Mouse (Mus musculus): ENCODE results near the gene St7. TPM values are rescaled to one million over a fixed set of nuclear protein-coding genes. Genes with fewer than 3 reads are reported as not detected.

Gene St7
- total RNA-seq, 2 experiments from 2014 or later: 27.0 to 27.4 TPM

DNA sequence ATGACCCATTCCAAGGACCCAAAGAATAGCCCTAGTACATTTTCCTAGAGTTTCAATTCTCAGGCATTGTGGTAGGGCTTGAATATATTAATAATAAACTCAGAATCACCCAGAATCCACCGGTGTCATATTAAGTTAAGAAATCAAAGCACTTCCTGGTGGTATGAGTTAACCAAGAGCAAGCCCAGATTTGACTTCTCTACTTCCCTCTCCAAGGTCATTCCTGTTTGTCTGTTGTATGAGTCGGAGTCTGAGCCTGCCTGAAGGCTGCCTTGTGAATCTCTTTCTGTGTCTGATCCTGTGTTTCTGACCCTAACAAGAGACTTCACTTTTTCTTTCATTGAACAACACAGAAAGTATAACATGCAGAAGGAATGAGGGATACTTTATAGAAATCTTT is 118.3 kb downstream of the St7 start:
- no peak for DNase-seq (ENCODE audit: low spot score in 2 of 2)

DNA sequence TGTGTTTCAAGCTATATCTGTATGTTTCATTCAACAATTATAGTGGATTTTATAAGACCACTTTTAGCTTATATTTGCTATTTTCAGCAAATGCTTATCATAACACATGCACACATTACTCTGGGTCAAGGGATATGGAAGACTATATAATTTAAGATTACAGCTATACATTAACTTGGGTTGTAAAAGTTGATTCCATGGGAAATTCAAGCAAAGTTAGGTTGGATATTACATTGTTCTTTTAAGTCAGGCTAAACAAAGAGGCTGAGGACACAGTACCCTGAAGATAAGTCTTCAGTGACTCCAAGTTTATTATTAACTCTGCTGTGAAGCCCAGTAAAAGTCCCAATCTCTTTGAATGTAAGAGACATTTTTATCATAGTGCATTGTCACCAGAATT is 118.8 kb downstream of the St7 start:
- no peak for DNase-seq (ENCODE audit: low spot score in 2 of 2)

DNA sequence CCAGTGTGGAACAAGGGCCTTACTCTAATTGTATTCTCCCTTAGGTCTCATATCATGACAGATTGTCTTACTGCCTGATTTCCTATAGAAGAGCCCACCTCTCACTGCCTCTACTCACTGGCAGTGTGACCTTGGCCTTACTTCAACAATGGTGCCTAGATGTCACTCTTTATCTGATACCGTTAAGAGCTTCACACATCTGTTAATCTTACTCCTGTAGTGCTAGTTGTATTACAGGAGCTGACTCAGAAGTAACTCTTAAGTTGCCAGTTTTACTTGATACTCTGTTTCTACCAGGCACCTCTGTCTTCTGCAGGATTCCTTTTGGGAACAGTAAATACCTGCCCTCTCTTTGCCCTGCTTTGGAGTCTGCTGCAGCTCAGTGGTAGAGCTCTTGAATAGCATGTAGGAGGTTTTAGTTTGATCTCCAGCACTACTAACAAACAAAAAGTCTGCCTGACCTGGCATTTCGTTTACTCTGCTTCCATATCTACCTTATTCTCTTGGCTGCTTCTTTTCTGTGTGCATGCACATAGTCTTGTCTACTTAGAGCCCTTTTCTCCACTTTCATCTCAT is 121.4 kb downstream of the St7 start:
- no peak for DNase-seq (ENCODE audit: low spot score in 2 of 2)

DNA sequence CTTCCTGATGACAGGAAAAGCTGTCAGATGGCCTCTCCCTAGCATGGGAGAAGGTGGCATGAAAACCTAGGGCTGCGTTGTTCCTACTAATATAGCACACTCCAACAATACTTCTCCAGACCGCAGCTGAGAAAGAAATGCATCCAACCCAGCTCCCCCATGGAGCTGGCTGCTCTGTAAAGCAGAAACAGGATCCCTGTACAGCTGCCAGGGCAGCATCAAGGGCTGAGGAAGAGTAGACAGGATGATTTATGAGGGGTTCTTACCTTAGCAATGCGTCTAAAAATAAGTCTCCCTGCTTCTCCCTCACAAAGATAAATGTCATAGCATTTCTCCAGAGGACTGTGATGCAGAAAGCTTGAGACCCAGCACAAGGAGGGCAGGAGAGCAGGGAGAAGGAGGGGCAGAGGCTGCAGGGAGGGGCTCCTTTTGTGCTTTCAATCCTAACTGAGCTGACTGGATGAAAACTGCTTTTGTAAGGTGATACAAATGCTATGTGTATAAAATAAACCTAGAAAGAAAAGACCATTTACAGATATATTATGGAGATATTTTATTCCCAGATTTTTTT is 124.2 kb downstream of the St7 start:
- DNase-seq (ENCODE audit: low spot score in 2 of 2): no peak

DNA sequence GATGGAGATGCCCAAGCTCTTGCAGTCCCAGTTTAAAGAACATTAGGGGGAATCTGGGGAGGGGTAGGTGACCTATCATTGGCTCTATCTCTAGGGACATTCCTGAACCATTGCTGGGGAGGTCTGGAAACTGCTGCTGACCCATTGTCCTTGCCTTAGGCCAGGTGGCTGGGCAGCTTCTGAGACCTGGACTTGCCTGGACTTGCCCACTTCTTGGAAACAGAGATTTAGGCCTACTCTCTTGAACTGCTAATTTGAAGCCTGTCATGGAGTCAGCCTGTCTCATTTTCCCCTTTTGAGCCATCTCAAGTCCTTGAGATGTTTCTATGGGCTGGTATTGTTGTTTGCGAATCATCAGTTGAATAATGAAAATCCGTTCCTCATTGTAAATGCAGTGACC is 130.9 kb downstream of the St7 start:
- no peak for DNase-seq (ENCODE audit: low spot score in 2 of 2)

DNA sequence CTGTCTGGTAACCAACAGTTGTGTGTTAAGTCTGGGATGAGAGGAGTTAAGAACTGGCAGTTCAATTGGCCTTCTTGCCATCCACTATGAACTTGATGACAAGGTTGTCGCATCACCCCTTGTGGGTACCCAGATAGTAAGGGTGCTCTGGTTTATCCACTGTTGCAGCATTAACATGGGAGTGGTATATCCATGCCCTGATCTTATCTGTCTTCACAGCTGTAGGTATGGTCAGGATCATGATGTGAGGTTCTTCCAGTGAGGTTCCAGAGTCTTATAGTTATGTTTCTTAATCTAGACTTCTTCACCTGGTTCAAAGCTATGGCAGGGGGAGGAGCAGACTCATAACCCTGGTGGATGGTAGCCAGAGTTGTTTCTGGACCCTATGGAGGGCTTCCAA is 132.0 kb downstream of the St7 start:
- no peak for DNase-seq (ENCODE audit: low spot score in 2 of 2)

DNA sequence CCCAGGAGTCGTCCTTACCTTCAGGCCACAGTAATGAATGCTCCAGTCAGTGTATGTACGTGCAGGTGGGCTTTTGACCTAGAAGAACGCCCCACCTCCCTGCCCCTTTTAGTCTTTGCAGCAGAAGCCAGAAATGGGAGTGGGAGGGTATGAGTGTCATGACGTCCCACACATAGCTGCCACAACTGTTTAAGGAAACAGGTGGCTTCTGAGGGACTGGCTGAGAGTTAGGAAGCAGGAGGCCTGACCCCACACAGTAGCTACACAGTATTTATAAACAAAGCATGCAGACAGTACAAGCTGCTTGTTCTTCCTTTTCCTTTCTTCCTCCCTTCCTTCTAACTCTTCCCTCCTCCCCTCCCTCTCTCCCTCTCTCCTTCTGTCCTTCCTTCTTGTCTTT is 135.6 kb downstream of the St7 start:
- DNase-seq (ENCODE audit: low spot score in 2 of 2): no peak

DNA sequence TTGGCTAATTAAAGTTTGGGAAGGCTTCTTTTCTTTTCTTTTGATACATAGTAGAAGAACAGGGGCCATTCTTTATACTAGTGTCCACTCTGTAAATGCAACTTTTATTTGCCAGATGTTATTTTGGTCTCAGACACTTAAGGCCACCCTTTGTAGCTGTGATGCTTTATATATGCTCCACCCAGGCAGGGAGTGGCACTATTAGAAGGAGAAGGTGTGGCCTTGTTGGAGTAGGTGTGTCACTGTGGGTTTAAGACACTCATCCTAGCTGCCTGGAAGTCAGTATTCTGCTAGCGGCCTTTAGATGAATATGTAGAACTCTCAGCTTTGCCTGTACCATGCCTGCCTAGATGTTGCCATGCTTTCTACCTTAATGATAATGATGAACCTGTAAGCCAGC is 137.2 kb downstream of the St7 start:
- no peak for DNase-seq (ENCODE audit: low spot score in 2 of 2)

DNA sequence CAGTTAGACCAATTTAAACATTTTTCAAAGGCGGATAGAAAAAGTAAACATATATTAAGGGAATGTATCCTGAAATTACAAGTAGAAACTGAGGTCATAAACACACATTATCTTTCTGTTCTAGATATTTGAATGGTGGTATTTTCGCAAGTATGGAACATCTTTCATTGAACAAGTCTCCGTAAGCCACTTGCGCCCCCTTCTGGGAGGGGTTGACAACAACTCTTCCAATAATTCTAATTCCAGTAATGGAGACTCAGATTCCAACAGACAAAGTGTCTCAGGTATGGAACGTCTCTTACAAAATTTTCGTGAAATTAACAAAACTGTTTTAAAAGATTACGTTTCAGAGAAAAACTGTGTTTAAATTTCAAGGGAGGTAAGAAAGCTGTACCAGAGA is 141.8 kb downstream of the St7 start:
- DNase-seq (ENCODE audit: low spot score in 2 of 2): peak; percentile 30 to 55

DNA sequence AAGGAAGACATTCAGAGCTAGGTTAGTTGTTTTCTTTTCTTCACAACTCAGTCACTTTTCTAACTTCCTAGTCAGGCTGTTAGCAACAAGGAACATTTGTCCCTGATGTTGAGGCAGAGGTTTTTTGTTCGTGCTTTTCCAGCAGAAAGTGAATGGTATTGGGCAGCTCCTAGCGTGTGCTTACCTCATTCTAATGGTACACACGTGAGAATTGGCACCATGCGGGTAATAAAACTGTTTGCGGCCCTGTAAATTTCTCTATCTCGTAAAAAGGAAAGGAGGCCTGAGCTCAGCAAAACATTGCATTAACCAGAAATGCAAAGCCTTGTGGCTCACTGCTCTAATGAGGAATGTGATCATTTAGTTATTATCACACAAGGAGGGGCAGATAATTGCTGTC is 143.0 kb downstream of the St7 start:
- DNase-seq (ENCODE audit: low spot score in 2 of 2): no peak

DNA sequence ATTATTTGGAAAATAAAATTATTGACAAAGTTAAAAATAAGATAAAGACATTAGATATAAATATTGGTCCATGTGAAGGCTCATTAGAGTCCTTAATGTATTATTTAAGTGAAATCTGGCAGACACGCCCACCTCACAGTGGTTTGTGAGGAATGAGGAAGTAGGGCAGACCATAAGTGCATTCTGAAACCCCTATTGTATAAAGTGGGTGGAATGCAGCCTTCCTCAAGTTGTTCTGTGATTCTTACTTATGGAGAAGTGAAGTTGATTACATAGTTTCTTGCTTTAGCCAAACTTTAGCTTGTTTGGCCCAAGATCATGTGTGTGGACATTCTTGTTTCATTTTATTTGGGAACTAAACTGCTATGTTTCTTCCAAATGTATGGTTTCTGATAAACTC is 144.9 kb downstream of the St7 start:
- DNase-seq (ENCODE audit: low spot score in 2 of 2): no peak

DNA sequence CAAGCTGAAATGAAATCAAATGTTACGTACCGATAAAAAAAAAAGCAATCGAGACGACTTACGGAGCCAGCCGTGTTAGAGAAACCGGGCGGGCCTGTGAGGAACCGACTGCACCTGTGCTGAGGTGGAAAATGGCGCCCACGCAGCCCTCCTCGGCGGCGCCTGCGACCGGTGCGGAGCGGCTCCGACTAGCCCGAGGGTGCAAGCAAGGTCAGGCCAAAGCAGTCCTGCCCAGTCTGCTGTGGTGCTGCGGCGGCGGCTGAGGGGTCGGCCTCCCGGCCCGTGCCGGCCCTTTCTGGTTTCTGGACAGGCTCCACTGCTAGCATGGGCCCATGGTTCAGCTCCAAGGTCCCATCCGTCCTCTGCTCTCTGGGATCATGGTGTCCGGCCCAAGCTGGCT is 147.7 kb downstream of the St7 start:
- DNase-seq (ENCODE audit: low spot score in 2 of 2): no peak

DNA sequence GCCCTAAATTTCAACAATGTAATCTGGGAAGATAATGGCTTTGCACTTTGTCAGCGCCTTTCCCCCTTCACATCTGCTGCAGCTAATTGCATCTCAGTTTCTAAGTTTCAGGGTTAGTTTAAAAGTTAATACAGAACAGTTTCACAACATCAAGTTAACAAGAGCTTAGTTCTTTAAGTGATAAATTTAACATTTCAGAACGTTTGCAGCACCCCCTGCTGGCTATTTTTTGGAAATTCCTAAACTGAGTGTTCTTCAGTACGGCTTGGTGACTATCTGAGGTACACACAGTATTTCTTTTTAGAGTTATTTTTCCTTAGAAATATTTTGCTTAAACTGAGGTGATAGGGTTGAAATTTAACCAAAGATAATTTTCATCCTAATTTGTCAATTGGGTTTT is 150.0 kb downstream of the St7 start:
- DNase-seq (ENCODE audit: low spot score in 2 of 2): no peak

DNA sequence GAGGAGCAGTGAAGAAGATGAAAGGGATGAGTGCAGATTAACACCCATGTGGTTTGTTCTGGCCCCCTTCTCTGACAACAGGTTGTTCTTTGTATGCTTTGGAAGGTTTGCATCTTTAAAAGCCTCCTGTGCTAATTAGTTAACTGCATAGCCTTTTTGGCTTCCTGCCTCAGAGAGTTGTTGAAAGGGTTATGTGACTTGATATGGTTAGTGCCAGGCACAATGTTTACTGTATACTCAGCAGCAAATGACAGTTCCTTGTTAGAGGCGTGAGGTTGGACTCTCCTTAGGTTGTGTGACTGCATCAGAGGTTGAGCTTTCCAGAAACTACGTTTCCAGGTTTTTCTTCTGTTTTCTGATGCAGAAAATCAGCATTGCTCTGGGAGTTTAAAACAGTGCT is 158.6 kb downstream of the St7 start:
- DNase-seq (ENCODE audit: low spot score in 2 of 2): no peak

DNA sequence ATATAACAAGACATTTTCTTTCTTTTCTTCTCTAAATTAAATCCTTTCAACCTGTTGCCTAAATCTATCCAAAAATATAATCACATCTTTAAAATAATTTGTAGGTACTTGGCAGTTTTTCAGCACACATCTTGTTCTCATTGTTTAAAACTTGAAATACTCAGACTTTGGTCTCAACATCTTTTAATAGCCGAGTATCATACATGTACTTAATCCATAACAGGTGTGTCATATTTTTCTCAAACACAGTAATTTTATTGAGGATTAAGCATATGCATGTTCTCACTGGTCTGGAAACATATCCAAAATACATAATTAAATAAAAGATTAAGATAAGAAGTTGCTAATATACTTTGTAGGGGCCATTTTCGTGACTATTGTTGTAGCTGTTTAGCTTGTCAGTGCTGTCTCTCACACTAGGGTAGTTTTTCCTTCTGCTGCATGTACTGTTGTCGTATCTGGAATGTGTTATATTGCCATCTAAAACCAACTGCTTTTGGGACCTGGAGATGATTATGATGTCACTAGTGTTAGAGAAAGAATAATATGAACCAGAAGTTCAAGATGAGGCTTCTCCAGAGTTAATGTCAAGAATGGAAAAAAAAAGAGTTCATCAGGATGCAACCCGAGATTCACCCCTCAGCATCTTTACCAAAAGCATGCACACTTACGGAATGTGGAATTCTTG is 161.0 kb downstream of the St7 start:
- no peak for DNase-seq (ENCODE audit: low spot score in 2 of 2)

DNA sequence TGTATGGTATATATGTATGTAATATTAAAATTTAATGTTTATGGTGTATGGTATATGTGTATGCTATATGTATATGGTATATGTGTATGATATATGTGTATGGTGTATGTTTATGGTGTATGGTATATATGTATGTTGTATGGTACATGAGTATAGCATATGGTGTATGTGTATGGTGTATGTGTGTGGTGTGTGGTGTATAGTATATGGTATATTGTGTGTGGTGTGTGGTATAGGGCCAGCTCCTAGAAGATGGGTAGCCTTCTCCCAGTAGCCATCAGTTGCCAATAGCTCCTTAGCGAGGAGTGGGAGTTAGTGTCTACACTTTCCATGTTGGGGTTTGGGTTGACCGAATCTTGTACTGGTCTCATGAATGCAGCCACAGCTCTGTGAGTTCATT is 162.9 kb downstream of the St7 start:
- no peak for DNase-seq (ENCODE audit: low spot score in 2 of 2)

DNA sequence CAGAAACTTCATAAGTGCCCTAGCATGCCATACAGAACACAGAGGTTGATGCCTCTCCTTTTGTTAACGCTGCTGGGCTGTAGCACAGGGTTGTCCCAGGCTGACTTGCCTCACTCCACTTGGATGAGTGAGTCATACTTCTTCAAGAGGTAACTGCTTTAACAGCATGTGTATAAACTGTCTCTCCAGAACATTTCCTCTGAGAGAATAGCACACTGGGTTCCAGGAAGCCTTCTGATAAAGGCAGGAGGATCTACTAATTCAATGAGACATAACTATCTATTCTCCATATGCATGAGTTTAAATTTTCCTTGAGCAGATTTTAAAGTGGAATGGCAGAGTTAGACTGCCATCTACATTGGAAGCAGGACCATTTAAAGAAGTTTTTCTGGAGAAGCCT is 166.8 kb downstream of the St7 start:
- no peak for DNase-seq (ENCODE audit: low spot score in 2 of 2)

DNA sequence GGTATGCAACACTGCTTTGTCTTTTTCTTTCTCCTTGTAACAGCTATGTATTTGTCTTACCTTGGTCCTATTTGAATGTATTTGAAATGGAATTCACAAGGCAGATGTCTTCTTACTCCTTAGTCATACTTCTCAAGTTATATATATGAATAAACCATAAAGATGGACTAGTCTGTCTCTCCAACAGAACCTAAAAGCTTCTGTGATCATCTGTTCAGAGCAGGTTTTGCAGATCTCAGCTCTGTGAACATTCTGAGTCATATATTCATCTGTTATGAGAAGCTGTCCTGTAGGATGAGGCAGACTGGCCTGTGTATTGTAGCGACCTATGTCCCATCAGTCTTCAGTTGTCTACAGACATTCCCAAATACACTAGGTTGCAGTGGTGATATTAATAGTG is 167.7 kb downstream of the St7 start:
- DNase-seq (ENCODE audit: low spot score in 2 of 2): no peak

DNA sequence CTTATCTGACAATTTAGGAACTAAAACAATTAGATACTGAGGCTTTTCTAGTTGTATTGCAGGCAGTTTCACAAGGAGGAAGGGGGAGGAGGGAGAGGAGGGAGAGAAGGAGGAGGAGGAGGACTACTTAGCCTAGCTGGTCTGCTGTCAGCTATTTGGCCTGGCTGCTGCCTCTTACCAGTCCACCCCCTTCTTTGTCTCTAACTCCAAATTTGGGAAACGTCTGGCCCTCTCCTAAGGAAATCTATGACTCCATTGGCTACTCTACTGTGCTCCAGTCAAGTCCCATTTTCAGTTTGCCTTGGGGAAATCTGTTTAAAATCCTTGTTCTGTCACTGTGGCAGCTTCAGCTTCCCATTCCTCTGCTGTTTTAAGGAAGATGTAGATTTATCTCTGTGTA is 175.1 kb downstream of the St7 start:
- no peak for DNase-seq (ENCODE audit: low spot score in 2 of 2)

DNA sequence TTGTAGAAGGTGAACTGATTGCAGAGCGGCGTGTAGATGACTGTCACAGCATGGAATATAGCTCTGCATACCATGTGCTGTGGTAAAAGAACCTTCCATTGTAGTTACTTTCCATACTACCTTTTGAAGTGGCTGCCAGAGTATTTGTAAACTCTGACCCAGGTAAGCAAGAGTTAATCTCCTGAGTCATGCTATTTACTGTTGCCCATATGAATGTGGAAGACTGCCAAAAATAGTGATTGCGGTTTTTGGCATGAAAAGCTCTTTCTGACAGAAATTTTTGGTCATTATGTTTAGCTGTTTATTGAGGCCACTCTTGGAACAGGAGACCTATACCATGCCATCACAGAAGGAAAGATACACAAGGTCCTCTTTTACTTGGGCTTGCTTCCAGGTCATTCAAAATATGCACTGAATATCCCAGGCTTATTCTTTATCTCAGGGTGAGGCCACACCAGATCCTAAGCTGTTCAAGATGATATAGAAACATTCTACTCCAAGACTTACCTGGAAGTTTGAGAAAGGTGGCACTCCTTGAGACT is 179.2 kb downstream of the St7 start:
- DNase-seq (ENCODE audit: low spot score in 2 of 2): no peak

DNA sequence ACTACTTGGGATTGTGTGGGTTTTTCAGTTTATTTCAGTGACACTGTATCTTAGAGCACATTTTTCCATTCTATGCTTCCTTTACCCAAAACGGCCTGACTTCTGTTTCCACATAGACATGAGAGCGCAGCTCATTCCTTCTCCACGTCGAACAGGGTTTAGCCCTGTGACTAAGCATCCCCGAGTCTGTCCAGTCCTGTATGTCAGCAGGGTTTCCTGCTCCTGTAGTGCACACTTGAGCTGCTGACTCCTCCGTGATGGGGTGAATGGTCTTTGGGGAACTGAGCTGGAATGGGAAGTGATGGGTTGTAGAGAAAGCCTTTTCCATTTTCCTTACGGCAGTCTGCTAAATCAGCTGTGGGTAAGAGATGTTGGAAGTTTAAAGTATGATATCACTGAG is 182.9 kb downstream of the St7 start:
- DNase-seq (ENCODE audit: low spot score in 2 of 2): no peak

DNA sequence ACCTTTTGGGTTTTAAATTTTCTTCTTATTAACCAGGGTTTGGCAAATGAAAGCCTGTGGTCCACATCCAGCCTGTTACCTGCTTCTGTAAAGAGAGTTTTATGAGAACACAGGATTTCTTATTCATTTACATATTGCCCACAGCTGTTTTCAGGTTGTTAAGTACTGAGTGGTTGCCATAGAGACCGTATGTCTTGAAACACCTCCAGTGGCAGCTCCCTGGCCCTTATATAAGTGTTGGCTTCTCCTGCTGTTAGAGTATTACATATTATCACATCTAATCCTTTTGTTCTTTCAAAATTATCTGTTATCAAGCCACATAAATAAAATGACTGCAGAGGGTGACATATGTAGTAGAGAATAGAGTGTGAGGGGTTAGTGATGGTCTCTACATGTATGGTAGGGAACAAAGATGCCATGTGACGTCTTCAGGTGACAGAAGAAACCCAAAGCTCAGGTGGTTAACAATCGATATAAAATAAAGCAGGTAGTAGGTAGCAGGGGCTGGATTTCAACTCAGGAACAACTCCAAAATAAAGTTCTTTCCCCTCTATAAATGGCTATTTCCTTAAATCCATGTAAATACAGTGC is 183.4 kb downstream of the St7 start:
- no peak for DNase-seq (ENCODE audit: low spot score in 2 of 2)
